Mouse (Mus musculus) layer of hippocampus, adult 9-10 months (tissue): ENCODE measurements around the gene Glod4.

Experiments used
- DNase-seq: peaks from one replicate; pipeline ENCODE4 v3.0.0; 2022; ENCODE audit warnings: low spot score

Glod4 gene

GRCm38 (mm10) chr11:76201761-76202674, 41.5 kb downstream of the Glod4 start:
- DNase-seq, result peak; percentile 46

DNA sequence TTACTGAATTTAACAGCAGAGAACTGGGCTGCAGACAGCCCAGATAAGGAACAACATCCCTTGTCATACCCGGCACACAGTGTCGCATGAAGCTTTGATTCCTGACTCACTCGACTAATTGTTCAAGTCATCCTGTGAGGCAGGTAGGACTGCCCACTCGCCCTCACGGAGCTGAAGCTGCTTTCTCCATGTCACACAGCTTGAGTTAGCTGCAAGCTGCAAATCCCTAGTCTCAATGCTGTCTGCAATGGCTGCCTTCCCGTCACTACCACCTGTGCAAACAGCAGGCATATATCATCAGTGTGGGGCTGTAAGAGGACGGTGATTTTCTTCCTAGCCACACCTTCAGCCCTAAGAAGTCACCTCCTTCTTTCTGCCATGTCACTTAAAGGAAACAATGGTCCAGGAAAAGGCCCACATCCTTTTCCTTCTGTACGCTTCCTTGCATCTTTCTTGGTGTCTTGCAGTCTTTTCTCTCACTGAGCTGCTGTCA, 46.5 kb downstream of the Glod4 start:
- DNase-seq, result no peak

DNA sequence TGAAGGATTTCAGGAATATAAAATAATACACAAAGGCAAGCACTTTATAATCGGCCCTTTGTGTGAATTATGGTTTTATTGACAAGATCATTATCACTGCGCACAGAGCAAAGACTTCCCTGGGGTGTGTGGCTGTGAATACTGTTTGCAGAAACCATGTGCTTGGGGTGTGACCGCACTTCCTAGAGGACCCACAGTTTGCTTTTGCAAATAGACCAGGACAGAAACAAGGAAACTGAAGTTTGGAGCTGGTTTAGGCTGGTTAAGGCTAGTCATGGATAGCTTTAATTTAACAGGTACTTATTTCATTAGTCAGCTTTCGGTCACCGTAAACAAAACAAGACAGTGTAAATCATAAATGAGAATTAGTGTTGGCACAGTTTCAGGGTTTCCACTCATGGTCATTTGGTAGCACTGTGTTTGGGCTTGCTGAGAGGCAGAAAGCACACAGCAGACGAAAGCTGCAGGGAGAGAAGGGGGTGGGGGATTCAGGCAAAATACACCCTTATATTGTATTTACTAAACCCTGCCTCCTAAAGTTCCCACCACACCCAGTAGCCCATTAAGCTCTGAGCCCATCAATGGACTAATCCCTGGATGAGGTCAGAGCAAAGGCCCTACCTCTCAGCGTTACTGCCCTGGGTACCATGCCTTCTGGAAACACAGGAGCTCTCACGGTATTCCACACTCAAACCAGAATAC, 47.1 kb downstream of the Glod4 start:
- DNase-seq, result no peak

DNA sequence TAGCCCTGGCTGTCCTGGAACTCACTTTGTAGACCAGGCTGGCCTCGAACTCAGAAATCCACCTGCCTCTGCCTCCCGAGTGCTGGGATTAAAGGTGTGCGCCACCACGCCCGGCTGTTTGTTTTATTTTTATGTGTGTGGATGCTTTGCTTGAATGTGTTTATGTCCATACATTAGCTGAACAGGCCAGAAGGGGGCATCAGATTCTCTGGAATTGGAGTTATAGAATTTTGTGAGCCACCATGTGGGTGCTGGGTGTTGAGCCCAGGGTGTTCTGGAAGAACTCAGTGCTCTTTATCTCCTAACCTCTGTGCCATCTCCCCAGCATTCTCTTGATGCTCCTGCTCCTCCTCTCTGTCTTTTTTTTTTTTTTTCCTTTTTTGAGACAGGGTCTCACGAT, 56.6 kb downstream of the Glod4 start:
- no peak for DNase-seq

GRCm38 (mm10) chr11:76183745-76184144, 59.8 kb downstream of the Glod4 start:
- DNase-seq, result no peak

DNA sequence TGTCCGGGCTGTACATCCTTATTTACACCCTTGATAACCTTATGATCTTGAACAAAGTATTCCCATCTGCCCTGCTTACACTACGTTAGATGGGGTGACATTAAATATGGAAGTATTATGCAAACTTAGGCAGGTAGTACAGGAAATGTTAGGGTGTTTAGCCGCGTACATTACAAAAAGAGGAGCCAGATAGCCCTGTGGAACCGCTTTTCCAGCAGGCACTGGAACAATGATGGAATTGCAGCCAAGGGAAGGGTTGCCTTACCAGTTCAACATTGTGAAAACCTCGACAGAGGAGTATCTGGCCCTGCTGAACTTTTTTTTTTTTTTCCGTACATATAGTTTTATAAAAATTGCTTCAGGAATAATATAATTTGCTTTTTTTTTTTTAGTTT, 63.4 kb downstream of the Glod4 start:
- DNase-seq, result no peak

- DNase-seq, result peak; percentile 69
Measured at GRCm38 (mm10) chr11:76179495-76180145, 63.9 kb downstream of the Glod4 start, which contains the start of the genes Vps53 and Fam57a. TSS of gene Vps53 (minus strand) at chr11:76179647. TSS of gene Fam57a (plus strand) at chr11:76179671.

DNA sequence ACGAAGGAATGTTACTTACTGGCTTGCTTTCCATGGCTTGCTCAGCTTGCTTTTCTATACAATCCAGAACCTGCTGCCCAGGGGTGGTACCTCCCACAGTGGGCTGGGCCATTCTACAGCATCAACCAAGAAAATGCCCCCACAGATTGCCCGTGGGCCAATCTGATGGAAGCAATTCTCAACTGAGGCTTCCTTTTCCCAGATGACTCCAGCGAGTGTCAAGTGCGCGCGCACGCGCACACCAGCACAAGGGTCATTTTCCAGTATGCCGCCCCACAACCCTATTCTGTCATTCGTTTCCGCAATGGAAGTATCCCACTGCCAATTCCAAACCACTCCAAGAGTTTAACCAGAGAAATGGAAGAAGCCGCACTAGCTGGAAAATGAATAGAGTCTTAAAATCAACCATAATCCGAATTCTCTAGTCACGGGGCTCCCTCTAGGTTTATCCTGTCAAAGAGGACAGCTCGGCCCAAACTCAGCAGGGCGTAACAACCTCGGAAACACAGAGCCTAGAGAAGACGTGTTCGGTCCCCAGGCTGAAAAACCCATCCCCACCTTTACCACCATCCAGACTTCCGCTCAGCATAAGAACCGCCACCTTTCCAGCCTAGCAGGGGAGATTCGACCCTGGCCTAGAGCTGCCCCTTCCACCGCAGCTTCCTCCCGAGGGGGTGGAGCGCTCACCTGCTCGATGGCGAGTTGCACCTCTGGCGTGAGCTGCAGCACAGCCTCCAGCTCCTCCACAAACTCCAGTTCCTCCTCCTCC, 64.6 kb downstream of the Glod4 start:
- no peak for DNase-seq

DNA sequence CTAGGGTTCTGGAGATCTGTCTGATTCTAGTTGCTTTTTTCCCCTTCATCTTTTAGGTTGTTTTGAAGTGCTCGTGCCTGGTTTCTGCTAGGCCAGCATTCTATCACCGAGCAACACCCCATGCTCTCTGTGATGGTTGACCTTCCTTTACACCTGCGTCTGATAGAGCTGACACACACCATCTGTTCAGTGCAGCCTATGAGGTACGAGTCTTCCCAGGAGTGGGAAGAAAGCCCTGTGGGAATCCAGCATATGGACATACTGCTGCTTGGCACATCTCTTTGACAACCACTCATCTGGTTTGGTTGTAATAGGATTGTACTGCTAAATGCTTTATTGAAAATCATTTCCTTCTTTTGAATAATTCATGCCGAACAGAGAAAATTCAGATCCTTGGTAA, 73.3 kb downstream of the Glod4 start:
- no peak for DNase-seq

GRCm38 (mm10) chr11:76168976-76169375, 74.5 kb downstream of the Glod4 start:
- no peak for DNase-seq

- DNase-seq, result no peak
Measured at GRCm38 (mm10) chr11:76167079-76167765, 76.3 kb downstream of the Glod4 start.

DNA sequence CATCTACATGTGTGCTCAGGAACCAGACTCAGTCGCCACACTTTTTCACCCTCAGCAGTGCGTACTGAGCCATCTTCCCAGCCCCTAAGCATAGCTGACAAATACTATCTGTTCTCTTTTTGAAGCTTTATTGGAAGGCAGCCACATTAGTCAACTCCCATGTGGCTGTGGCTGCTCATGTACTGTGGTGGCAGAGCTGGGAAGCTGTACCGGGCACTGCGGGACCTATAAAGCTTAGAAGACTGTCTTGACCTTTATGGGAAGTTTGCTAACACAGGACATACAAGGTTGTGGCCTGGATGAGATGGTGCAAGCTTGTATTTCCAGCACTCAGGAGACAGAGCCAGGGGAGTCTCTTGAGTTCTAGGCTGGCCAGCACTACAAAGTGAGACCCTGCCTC, 76.9 kb downstream of the Glod4 start:
- no peak for DNase-seq

- no peak for DNase-seq
Measured at GRCm38 (mm10) chr11:76160251-76160650, 83.3 kb downstream of the Glod4 start.

DNA sequence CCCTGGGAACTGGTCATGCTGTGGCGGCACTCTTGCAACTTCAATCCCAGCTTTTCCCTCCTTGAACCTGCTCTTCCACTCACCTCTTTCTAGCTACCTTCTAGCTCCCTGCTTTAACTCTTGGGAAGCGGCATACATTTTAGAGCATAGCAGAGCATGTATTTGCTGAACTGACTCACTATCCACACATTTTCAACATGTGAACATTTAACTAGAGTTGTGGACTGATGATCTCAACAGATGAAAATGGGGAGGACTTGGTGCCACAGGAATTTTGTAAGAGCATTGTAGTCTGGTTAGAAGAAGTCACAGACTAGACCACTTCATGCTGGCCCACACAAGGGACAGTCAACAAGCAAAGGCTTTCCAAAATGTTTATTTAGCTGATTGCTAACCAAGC, 85.2 kb downstream of the Glod4 start:
- no peak for DNase-seq

DNA sequence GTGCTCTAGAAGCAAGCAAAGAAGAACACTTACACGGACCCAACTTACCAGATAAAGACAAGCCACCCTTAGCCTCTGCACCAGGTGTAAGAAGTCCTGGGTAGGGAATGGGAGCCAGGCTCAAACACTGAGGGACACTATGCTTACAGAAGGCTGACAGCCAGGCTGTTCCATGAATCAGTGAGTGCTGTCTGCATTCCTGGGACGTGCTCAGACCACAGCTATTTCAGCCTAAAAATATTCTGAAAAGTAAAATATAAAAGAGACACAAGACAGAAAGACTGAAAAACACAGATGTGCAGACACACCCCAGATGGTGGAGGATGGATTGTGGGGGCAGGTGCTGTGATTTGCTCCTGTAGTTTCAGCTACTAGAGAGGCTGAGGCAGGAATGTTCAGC, 88.7 kb downstream of the Glod4 start:
- no peak for DNase-seq

GRCm38 (mm10) chr11:76154200-76154599, 89.3 kb downstream of the Glod4 start:
- no peak for DNase-seq

DNA sequence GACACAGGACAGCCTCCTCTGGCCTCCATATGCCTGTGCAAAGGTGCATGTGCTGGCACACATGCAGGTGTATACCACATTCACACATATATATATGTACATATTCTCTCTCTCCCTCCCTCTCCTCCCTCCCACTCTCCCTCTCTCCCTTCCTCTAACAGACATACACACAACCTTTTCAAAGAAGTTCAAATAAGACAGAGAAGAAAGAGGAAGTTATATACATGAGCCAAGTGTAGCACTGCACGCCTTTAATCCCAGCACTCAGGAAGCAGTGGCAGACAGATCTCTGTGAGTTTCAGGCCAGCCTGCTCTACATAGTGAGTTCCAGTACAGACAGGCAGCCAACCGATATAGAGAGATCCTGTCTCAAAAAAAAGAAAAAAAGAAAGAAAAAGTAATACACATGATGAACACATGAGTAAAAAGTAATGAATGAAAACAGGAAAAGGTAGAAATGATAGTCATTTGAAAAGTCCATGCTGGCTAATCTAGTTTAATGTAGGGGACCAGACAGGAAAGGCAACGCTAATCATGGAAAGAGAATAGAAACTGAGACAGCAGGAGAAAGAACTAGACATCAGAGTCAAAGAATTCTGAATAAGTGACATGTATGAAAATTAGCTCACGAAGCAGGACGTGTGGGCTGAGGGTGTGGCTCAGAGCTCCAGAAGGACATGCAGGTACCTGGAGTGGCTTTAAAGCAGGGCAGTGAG, 90.1 kb downstream of the Glod4 start:
- no peak for DNase-seq

- DNase-seq, result no peak
Measured at GRCm38 (mm10) chr11:76150980-76151379, 92.5 kb downstream of the Glod4 start.

- no peak for DNase-seq
Measured at GRCm38 (mm10) chr11:76148055-76149008, 95.2 kb downstream of the Glod4 start.
